Mouse (Mus musculus): ENCODE results near the gene Ppp1r2.

GRCm38 (mm10) chr16:31205726-31206125 is 69.4 kb downstream of the Ppp1r2 start:
- TF ChIP-seq POLR2A (IDR thresholded peaks at IDR 0.05; ENCODE audit: extremely low read depth, insufficient read depth, low read length) (no peak), CTCF (IDR thresholded peaks at IDR 0.05; ENCODE audit: low read depth, low read length) (no peak)
